Mouse (Mus musculus): Measurements from ENCODE around the gene Wdr70.
A peak's percentile ranks its signal among the peaks of the same experiment; 100 is the strongest.

The Wdr70 gene

DNA sequence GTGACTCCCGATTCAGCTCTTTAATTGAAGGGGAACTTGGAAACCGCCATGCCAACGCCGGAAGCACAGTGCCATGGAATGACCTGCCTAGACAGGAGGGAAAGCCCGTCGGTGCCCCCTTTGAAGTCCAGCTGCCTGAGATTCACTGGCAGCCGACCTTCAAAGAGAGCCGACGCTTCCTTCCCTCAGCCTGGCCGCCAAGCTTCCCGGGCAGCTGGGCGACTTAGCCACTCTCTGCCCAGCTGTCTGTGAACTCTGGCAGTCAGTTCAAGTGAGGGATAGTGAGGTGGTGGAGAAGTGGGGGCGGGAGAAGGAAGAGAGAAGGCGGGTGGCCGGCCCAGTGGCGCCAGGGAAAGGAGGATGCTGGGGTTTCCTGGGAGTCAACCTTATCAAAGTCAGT is 164.9 kb downstream of the Wdr70 start:
- peak; percentile 31 to 48 for DNase-seq (ENCODE audit: low spot score in 2 of 2)

DNA sequence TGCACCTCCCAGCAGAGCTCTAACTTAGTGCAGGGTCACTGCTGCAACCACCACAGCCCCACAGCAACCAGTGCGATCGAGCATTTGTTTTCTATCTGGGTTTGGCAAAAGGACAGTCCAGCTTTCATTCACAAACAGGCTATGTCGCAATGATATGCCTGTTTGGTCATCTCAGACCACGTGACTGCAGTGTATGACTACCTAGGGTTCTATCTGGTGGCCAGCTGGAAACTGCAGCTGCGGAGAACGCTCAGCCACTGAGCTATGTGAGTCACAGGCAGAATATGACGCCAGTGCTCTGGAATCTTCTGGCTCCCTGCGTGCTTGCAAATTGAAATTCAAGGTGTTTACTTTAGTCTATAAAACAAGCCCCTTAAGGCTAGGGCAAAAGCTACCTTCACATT is 167.4 kb downstream of the Wdr70 start:
- DNase-seq (ENCODE audit: low spot score in 2 of 2), result peak in 1 of 2 experiments; percentile 35

- no peak for DNase-seq (ENCODE audit: low spot score in 2 of 2)
These were observed 173.6 kb downstream of the Wdr70 start for GRCm38 (mm10) chr15:7925382-7925781.

DNA sequence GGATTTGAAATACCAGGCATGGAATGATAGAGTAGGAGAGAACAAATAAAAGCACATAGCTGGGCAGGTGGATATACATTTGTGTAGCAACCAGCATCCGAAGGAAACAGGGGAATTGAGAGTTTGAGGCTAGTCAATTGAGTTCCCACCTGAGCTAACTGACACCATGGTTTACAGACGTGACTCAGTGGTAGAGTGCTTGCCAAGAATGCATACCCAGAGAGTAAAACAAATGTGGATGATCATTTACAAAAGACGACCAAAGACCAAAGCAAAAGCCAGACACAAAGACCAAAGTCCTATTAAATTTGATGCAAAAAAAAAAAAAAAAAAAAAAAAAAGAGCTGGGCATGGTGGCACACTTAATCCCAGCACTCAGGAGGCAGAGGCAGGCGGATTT is 175.7 kb downstream of the Wdr70 start:
- no peak for DNase-seq (ENCODE audit: low spot score in 2 of 2)

- DNase-seq (ENCODE audit: low spot score in 2 of 2), result no peak
These were observed 176.5 kb downstream of the Wdr70 start for GRCm38 (mm10) chr15:7922291-7923037.

GRCm38 (mm10) chr15:7921124-7921523 is 177.9 kb downstream of the Wdr70 start:
- no peak for DNase-seq (ENCODE audit: low spot score in 2 of 2)

DNA sequence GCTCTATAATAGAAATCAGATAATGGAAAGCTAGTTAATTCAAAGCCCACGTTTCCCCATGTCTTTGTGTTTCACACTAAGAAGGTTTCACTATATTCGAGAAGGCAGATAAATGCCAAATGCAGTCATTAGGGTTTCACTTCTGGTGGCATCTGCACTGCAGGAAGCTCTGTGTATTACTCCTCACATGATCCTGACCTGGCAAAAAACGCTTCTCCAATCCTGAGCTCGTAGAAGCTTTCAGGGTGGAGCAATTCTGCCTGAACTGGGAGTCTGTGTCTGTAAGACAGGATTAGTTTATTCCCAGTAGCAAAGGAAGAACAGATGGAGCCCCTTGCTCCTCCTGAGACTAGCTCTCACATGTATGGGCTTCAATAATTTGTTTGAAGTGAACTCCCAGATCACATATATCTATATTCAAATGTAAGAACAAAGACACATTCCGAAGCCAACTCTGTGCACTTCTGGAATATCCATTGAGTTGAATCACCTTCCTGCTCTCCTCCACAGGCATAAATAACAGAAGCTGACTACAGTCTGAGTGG is 192.4 kb downstream of the Wdr70 start:
- no peak for DNase-seq (ENCODE audit: low spot score in 2 of 2)

DNA sequence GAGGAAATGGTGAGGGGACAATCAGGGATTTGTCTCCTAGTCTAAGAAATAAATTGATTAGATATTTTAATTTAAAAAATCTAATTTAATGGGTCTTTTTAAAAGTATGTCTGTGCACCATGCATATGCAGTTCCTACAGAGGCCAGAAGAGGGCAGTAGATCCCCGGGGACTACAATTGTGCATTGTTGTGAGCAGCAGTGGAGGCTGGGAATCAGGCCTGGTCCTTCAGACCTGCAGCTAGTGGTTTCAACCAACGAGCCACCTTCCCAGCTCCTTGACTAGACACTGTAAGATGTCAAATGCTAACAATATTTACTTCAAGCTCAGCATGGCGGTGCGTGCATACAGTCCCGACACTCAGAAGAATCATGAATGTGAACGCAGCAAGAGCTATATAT is 199.7 kb downstream of the Wdr70 start:
- DNase-seq (ENCODE audit: low spot score in 2 of 2), result no peak

GRCm38 (mm10) chr15:7891547-7892282 is 207.3 kb downstream of the Wdr70 start:
- DNase-seq (ENCODE audit: low spot score in 2 of 2), result no peak

DNA sequence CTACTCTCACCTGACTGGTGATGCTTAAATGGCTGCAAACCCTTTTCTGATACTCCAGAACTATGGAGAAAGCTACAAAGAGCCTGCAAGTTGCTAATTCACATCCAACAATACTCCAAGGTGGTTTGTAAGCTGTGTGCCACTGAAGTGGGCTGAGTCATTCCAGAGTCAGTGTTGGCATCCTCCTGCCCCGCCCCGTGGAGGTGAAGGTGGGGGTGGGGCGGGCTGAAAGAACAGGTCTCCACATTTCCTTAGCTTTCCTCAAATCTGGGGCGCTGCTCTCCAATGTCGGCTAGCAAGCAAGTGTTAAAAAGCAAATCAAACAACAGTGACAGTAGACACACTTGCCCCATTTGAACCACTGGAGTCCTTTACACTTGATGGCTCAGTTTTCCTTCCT is 208.7 kb downstream of the Wdr70 start:
- DNase-seq (ENCODE audit: low spot score in 2 of 2), result no peak

DNA sequence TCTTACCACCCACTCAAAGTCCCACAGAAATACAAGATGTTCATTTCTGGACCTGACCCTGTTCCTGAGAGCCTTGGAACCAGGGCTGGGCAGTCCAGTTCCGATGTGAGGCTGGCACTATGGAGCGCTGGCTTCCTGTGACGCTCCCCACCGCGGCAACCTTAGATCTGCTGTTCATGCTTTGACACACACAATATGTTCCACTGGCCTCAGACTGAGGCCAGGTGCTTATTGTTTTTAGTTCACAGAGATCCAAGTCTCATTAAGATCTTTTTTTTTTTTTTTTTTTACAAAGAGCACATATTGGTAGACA is 209.7 kb downstream of the Wdr70 start:
- DNase-seq (ENCODE audit: low spot score in 2 of 2), result no peak

DNA sequence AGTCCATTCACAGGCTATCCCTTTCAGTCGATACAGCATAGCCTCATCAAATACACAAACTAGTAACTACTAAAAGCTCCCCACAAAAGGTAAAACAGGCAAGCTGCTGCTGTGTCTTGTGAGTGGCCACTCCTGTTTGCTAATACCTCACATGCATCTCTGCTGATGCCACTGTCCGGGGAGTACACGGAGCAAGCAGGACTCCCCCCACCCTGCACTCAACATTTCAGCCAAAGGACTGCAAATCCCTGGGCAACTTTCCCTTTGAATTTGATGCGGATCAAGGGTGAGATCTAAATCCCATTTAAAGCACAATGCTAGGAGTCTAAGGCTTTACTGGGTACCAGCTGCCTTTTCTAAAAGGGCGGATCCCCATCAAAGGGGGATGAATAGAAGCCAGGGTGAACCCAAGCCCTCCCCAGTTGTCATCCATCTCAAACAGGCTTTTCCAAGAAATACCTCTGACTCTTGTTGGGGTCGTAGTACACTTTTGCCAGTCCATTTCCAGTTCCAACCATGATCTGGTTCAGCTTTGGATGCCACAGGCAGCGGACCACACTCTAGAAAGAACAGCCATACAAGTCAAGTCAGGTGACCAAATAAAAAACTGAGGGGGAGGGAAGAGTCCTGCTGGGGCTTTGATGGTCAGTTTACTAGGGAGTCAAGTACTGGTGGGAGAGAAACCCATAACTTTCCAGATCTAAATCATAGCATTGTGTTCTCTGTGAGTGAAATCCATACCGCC is 210.2 kb downstream of the Wdr70 start:
- no peak for DNase-seq (ENCODE audit: low spot score in 2 of 2)

DNA sequence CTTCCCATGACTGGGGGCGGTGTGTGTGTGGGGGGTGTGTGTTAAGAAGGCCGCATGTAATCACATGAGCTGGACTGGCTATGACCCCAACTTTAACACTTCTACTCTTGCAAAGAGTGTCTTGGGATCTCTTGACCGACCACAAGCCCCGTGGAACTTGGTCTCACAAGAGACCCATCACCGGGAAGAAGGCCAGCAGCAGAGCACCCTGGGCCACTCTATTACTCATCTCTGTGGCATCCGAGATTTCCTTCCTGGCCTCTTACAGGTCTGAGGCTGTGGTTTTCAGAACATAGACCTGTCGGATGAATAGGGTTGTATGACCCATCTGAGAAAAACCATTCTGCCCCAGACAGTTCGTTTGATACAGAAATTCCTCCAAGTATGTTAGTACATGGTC is 212.4 kb downstream of the Wdr70 start:
- no peak for DNase-seq (ENCODE audit: low spot score in 2 of 2)

DNA sequence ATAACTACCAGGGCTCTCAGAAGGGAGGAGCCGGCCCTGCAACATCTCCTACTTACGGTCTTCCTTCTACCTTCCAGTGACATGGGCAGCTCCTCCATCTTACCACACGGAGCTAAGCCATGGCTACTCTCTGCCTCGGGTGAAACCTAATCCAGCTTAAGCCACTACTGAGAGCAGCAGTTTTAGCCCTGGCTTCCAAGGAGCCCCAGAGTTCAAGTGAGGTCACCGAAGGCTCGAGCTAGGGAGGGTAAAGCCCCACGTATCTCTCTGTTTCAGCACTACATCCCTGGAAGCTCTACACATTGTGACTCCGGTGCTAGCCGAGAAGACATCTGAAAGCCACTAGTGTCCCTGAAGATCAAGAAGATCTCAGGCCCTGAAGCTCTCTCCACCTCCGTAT is 213.9 kb downstream of the Wdr70 start:
- DNase-seq (ENCODE audit: low spot score in 2 of 2), result no peak

DNA sequence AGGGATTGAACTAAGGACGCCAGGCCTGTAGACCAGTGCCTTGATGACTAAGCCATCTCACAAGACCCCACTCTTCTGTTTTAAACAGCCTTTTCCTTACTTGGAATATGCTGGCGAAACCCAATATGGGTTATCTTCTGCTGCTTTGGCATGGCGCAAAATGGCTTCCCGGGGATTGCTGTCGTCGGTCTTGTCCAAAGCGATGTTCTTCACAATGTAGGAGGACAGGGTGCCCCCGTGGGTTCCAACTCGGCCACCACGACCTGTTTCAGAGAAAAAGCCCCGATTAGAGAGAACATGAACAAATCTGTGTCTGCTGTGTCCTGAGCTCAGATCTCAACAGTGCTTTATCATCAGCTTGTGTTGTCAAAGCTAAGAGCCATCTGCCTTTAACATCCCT is 214.8 kb downstream of the Wdr70 start:
- no peak for DNase-seq (ENCODE audit: low spot score in 2 of 2)

GRCm38 (mm10) chr15:7879956-7880355 is 219.1 kb downstream of the Wdr70 start:
- no peak for DNase-seq (ENCODE audit: low spot score in 2 of 2)

DNA sequence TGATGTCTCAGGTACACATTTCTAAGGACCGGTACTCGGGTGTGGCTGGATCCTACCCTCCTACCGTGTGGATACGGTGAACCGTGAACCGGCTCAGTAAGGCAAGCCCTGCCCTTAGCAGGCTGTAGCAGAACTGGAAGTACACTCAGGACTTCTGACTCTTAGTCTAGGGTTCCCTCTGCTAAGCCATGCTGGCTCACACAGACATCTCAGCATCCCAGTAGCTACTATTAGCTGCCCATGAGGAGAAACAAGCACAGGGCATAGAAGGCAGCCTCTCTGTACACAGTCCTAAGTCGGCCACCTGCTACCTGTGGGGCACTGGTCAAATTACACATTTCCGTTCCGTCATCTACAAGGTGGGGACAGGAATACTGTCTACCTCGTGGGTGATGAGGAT is 220.1 kb downstream of the Wdr70 start:
- DNase-seq (ENCODE audit: low spot score in 2 of 2), result no peak

- DNase-seq (ENCODE audit: low spot score in 2 of 2), result no peak
These were observed 221.2 kb downstream of the Wdr70 start for GRCm38 (mm10) chr15:7877560-7878467.

- no peak for DNase-seq (ENCODE audit: low spot score in 2 of 2)
These were observed 223.1 kb downstream of the Wdr70 start for GRCm38 (mm10) chr15:7875879-7876278.

GRCm38 (mm10) chr15:7872473-7872872 is 226.5 kb downstream of the Wdr70 start:
- DNase-seq (ENCODE audit: low spot score in 2 of 2), result no peak

DNA sequence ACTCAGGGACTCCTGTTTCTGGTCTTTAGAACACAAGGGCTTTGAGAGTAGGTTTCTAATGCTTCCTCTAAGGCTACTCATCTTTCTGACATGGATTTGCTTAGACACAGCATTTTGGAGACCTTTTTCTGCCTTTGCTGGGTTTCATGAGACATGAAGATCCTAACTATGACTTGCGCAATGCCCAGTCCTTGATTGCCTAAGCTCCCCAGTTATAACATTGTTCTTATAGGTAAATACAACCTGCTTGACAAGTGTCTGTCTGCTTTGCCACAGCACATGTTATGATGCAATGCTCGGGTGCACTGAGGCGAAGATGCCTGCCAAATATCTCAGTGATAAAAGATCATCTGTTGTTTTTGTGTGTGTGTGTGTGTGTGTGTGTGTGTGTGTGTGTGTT is 233.7 kb downstream of the Wdr70 start:
- no peak for DNase-seq (ENCODE audit: low spot score in 2 of 2)

- DNase-seq (ENCODE audit: low spot score in 2 of 2), result peak in 1 of 2 experiments; percentile 58
These were observed 235.7 kb downstream of the Wdr70 start for GRCm38 (mm10) chr15:7863328-7863727.

Data from right cerebral cortex, postnatal 10 days (tissue).